Mouse (Mus musculus): Measurements from ENCODE around the gene Psmd11. TPM values are rescaled to one million over a fixed set of nuclear protein-coding genes. Genes with fewer than 3 reads are reported as not detected.

The Psmd11 gene
- polyA plus RNA-seq, 1 experiment from 2014 or later, result 174 TPM

- Histone ChIP-seq H3K27ac (replicated peaks in 1 of 2; ENCODE audit: control insufficient read depth in 1 of 2, insufficient read depth in 1 of 2, low read depth in 2 of 2, low read length in 2 of 2) (peak overlapping the region; percentile 67 to 76; a peak in 3 of 4 replicates), H3K36me3 (ENCODE audit: control insufficient read depth, insufficient read depth, low read length) (no peaks in the 10 kb centered on the region), H3K27me3 (ENCODE audit: control insufficient read depth, insufficient read depth, low read length) (no peaks in the 10 kb centered on the region), H3K9me3 (ENCODE audit: control insufficient read depth, low read length) (no peaks in the 10 kb centered on the region), H3K4me2 (ENCODE audit: low read length) (peak overlapping the region; percentile 55), H3K9ac (ENCODE audit: low read length) (0 out of 2 replicates have a peak overlapping the region, but pooled peaks have one; percentile 3), H3K4me3 (ENCODE audit: control insufficient read depth in 1 of 2, insufficient read depth in 1 of 2, low read depth in 1 of 2, low read length in 2 of 2) (peak overlapping the region; percentile 5 to 14; a peak in 2 of 4 replicates), H3K4me1 (ENCODE audit: control insufficient read depth in 2 of 2, insufficient read depth in 2 of 2, low read length in 2 of 2) (peaks cover 18 to 22% of the 10 kb centered on the region in 2 experiments)
- 48% methylated on average over 5 of the region's 5 CpGs for WGBS
- ATAC-seq (ENCODE audit: insufficient number of reproducible peaks, insufficient read depth, low FRiP score, low read depth), result no peak
Measured at GRCm38 (mm10) chr11:80509176-80509506, 80.7 kb downstream of the Psmd11 start.

- Histone ChIP-seq H3K9me3 (ENCODE audit: control insufficient read depth, low read length) (no peaks in the 10 kb centered on the region), H3K4me1 (ENCODE audit: control insufficient read depth in 2 of 2, insufficient read depth in 2 of 2, low read length in 2 of 2) (peaks cover 13% of the 10 kb centered on the region in 2 experiments), H3K4me3 (ENCODE audit: control insufficient read depth in 1 of 2, insufficient read depth in 1 of 2, low read depth in 1 of 2, low read length in 2 of 2) (no peak overlapping the region), H3K4me2 (ENCODE audit: low read length) (no peak overlapping the region), H3K9ac (ENCODE audit: low read length) (no peak overlapping the region), H3K36me3 (ENCODE audit: control insufficient read depth, insufficient read depth, low read length) (no peaks in the 10 kb centered on the region), H3K27me3 (ENCODE audit: control insufficient read depth, insufficient read depth, low read length) (no peaks in the 10 kb centered on the region), H3K27ac (replicated peaks in 1 of 2; ENCODE audit: control insufficient read depth in 1 of 2, insufficient read depth in 1 of 2, low read depth in 2 of 2, low read length in 2 of 2) (no peak overlapping the region)
- ATAC-seq (ENCODE audit: insufficient number of reproducible peaks, insufficient read depth, low FRiP score, low read depth), result no peak
- WGBS, result 88% methylated on average over 10 of the region's 10 CpGs
Measured at GRCm38 (mm10) chr11:80510124-80510523, 81.7 kb downstream of the Psmd11 start.

GRCm38 (mm10) chr11:80512313-80513056 is 84.1 kb downstream of the Psmd11 start:
- Histone ChIP-seq H3K36me3 (ENCODE audit: control insufficient read depth, insufficient read depth, low read length) (no peaks in the 10 kb centered on the region), H3K4me2 (ENCODE audit: low read length) (no peak overlapping the region), H3K4me1 (ENCODE audit: control insufficient read depth in 2 of 2, insufficient read depth in 2 of 2, low read length in 2 of 2) (peaks cover 13% of the 10 kb centered on the region in 2 experiments), H3K27ac (replicated peaks in 1 of 2; ENCODE audit: control insufficient read depth in 1 of 2, insufficient read depth in 1 of 2, low read depth in 2 of 2, low read length in 2 of 2) (no peak overlapping the region), H3K9ac (ENCODE audit: low read length) (no peak overlapping the region), H3K9me3 (ENCODE audit: control insufficient read depth, low read length) (no peaks in the 10 kb centered on the region), H3K27me3 (ENCODE audit: control insufficient read depth, insufficient read depth, low read length) (no peaks in the 10 kb centered on the region), H3K4me3 (ENCODE audit: control insufficient read depth in 1 of 2, insufficient read depth in 1 of 2, low read depth in 1 of 2, low read length in 2 of 2) (no peak overlapping the region)
- 84% methylated on average over 19 of the region's 19 CpGs for WGBS
- ATAC-seq (ENCODE audit: insufficient number of reproducible peaks, insufficient read depth, low FRiP score, low read depth), result no peak

- Histone ChIP-seq H3K4me3 (ENCODE audit: control insufficient read depth in 1 of 2, insufficient read depth in 1 of 2, low read depth in 1 of 2, low read length in 2 of 2) (no peak overlapping the region), H3K4me2 (ENCODE audit: low read length) (no peak overlapping the region), H3K27ac (replicated peaks in 1 of 2; ENCODE audit: control insufficient read depth in 1 of 2, insufficient read depth in 1 of 2, low read depth in 2 of 2, low read length in 2 of 2) (no peak overlapping the region), H3K9me3 (ENCODE audit: control insufficient read depth, low read length) (no peaks in the 10 kb centered on the region), H3K36me3 (ENCODE audit: control insufficient read depth, insufficient read depth, low read length) (no peaks in the 10 kb centered on the region), H3K4me1 (ENCODE audit: control insufficient read depth in 2 of 2, insufficient read depth in 2 of 2, low read length in 2 of 2) (peaks cover 6 to 8% of the 10 kb centered on the region in 2 experiments; a peak in 3 of 4 replicates), H3K27me3 (ENCODE audit: control insufficient read depth, insufficient read depth, low read length) (no peaks in the 10 kb centered on the region), H3K9ac (ENCODE audit: low read length) (no peak overlapping the region)
- WGBS, result 70% methylated on average over 7 of the region's 7 CpGs
- ATAC-seq (ENCODE audit: insufficient number of reproducible peaks, insufficient read depth, low FRiP score, low read depth), result no peak
Measured at GRCm38 (mm10) chr11:80513796-80514195, 85.4 kb downstream of the Psmd11 start.

GRCm38 (mm10) chr11:80515346-80515745 is 86.9 kb downstream of the Psmd11 start:
- Histone ChIP-seq H3K27ac (replicated peaks in 1 of 2; ENCODE audit: control insufficient read depth in 1 of 2, insufficient read depth in 1 of 2, low read depth in 2 of 2, low read length in 2 of 2) (no peak overlapping the region), H3K4me2 (ENCODE audit: low read length) (no peak overlapping the region), H3K27me3 (ENCODE audit: control insufficient read depth, insufficient read depth, low read length) (no peaks in the 10 kb centered on the region), H3K9ac (ENCODE audit: low read length) (no peak overlapping the region), H3K9me3 (ENCODE audit: control insufficient read depth, low read length) (no peaks in the 10 kb centered on the region), H3K36me3 (ENCODE audit: control insufficient read depth, insufficient read depth, low read length) (no peaks in the 10 kb centered on the region), H3K4me3 (ENCODE audit: control insufficient read depth in 1 of 2, insufficient read depth in 1 of 2, low read depth in 1 of 2, low read length in 2 of 2) (no peak overlapping the region), H3K4me1 (ENCODE audit: control insufficient read depth in 2 of 2, insufficient read depth in 2 of 2, low read length in 2 of 2) (peaks cover 2 to 7% of the 10 kb centered on the region in 2 experiments)
- ATAC-seq (ENCODE audit: insufficient number of reproducible peaks, insufficient read depth, low FRiP score, low read depth), result no peak
- 55% methylated on average over 1 of the region's 1 CpGs for WGBS

- 76% methylated on average over 8 of the region's 8 CpGs for WGBS
- Histone ChIP-seq H3K4me2 (ENCODE audit: low read length) (no peak overlapping the region), H3K27ac (replicated peaks in 1 of 2; ENCODE audit: control insufficient read depth in 1 of 2, insufficient read depth in 1 of 2, low read depth in 2 of 2, low read length in 2 of 2) (no peak overlapping the region), H3K27me3 (ENCODE audit: control insufficient read depth, insufficient read depth, low read length) (no peaks in the 10 kb centered on the region), H3K4me3 (ENCODE audit: control insufficient read depth in 1 of 2, insufficient read depth in 1 of 2, low read depth in 1 of 2, low read length in 2 of 2) (no peak overlapping the region), H3K36me3 (ENCODE audit: control insufficient read depth, insufficient read depth, low read length) (no peaks in the 10 kb centered on the region), H3K4me1 (ENCODE audit: control insufficient read depth in 2 of 2, insufficient read depth in 2 of 2, low read length in 2 of 2) (peaks cover 2 to 7% of the 10 kb centered on the region in 2 experiments), H3K9ac (ENCODE audit: low read length) (no peak overlapping the region), H3K9me3 (ENCODE audit: control insufficient read depth, low read length) (no peaks in the 10 kb centered on the region)
- ATAC-seq (ENCODE audit: insufficient number of reproducible peaks, insufficient read depth, low FRiP score, low read depth), result no peak
Measured at GRCm38 (mm10) chr11:80515895-80516294, 87.5 kb downstream of the Psmd11 start.

- Histone ChIP-seq H3K4me2 (ENCODE audit: low read length) (no peak overlapping the region), H3K27me3 (ENCODE audit: control insufficient read depth, insufficient read depth, low read length) (no peaks in the 10 kb centered on the region), H3K9ac (ENCODE audit: low read length) (no peak overlapping the region), H3K4me1 (ENCODE audit: control insufficient read depth in 2 of 2, insufficient read depth in 2 of 2, low read length in 2 of 2) (peaks cover 7 to 18% of the 10 kb centered on the region in 2 experiments), H3K36me3 (ENCODE audit: control insufficient read depth, insufficient read depth, low read length) (no peaks in the 10 kb centered on the region), H3K4me3 (ENCODE audit: control insufficient read depth in 1 of 2, insufficient read depth in 1 of 2, low read depth in 1 of 2, low read length in 2 of 2) (no peak overlapping the region), H3K27ac (replicated peaks in 1 of 2; ENCODE audit: control insufficient read depth in 1 of 2, insufficient read depth in 1 of 2, low read depth in 2 of 2, low read length in 2 of 2) (no peak overlapping the region), H3K9me3 (ENCODE audit: control insufficient read depth, low read length) (no peaks in the 10 kb centered on the region)
- WGBS, result 38% methylated on average over 9 of the region's 9 CpGs
- ATAC-seq (ENCODE audit: insufficient number of reproducible peaks, insufficient read depth, low FRiP score, low read depth), result no peak
Measured at GRCm38 (mm10) chr11:80518421-80519367, 90.3 kb downstream of the Psmd11 start.

All from heart, embryonic 14.5 days (tissue).